Mouse (Mus musculus) heart, postnatal 25 days (tissue): ENCODE measurements around the gene Fzd7. TPM values are rescaled to one million over a fixed set of nuclear protein-coding genes. Genes with fewer than 3 reads are reported as not detected.
"Not testable (repeated sequence)": the region's sequence is repeated elsewhere in the genome, so short reads cannot be mapped to it uniquely, and the experiment has no call there.

ENCODE experiments used
- DNase-seq: peaks from one replicate; pipeline ENCODE4 v3.0.0; 2022; ENCODE audit warnings: low spot score
- intact Hi-C: fragments of 180-260 bp; cut with DNase I; formaldehyde crosslinking; loops from one replicate; pipeline ENCODE4 v1.15.1; 2025
- total RNA-seq, 2 experiments: library from RNA; stranded (reverse); gene quantifications; 2 replicates each; pipeline ENCODE4 v1.2.3; 2021

The Fzd7 gene
- total RNA-seq = 1 to 10 TPM; 5.6 to 6.9 TPM

GRCm38 (mm10) chr1:59482331-59482695 lies at the start of gene Fzd7:
Gene Fzd7 (plus strand): TSS chr1:59482424.
- intact Hi-C loops = loop anchor here (5.0 to 10.0 kb wide), 3 partner anchors 102 to 245 kb away; partner anchors contain the start of gene Als2
- DNase-seq = no peak

- intact Hi-C loops = no loop called here
- DNase-seq = no peak
Observed at GRCm38 (mm10) chr1:59433296-59433695, 48.9 kb upstream of the Fzd7 start.

- DNase-seq = peak; percentile 67
- intact Hi-C loops = no loop called here
Observed at GRCm38 (mm10) chr1:59434071-59434470, 48.2 kb upstream of the Fzd7 start.

GRCm38 (mm10) chr1:59435270-59435669 lies 47.0 kb upstream of the Fzd7 start:
- DNase-seq = no peak
- intact Hi-C loops = no loop called here

GRCm38 (mm10) chr1:59436321-59436720 lies 45.9 kb upstream of the Fzd7 start:
- DNase-seq = no peak
- intact Hi-C loops = no loop called here

- DNase-seq = no peak
- intact Hi-C loops = no loop called here
Observed at GRCm38 (mm10) chr1:59437927-59438326, 44.3 kb upstream of the Fzd7 start.

GRCm38 (mm10) chr1:59438330-59438729 lies 43.9 kb upstream of the Fzd7 start:
- intact Hi-C loops = no loop called here
- no peak for DNase-seq

- no peak for DNase-seq
- intact Hi-C loops = no loop called here
Observed at GRCm38 (mm10) chr1:59439252-59439651, 43.0 kb upstream of the Fzd7 start.

GRCm38 (mm10) chr1:59439941-59440340 lies 42.3 kb upstream of the Fzd7 start:
- no peak for DNase-seq
- intact Hi-C loops = no loop called here

GRCm38 (mm10) chr1:59442721-59443120 lies 39.5 kb upstream of the Fzd7 start:
- intact Hi-C loops, DNase-seq: not testable (repeated sequence)

- intact Hi-C loops = no loop called here
- DNase-seq = no peak
Observed at GRCm38 (mm10) chr1:59444127-59444660, 38.0 kb upstream of the Fzd7 start.

GRCm38 (mm10) chr1:59445242-59445641 lies 37.0 kb upstream of the Fzd7 start:
- DNase-seq = no peak

GRCm38 (mm10) chr1:59448497-59449270 lies 33.5 kb upstream of the Fzd7 start:
- no peak for DNase-seq
- intact Hi-C loops = no loop called here

More at GRCm38 (mm10) chr1:59445242-59445641, 37.0 kb upstream of the Fzd7 start:
- intact Hi-C loops = no loop called here

GRCm38 (mm10) chr1:59449423-59449822 lies 32.8 kb upstream of the Fzd7 start:
- DNase-seq = no peak
- intact Hi-C loops = no loop called here

GRCm38 (mm10) chr1:59450896-59451295 lies 31.3 kb upstream of the Fzd7 start:
- no peak for DNase-seq
- intact Hi-C loops = no loop called here

GRCm38 (mm10) chr1:59451584-59451983 lies 30.6 kb upstream of the Fzd7 start:
- intact Hi-C loops = no loop called here
- no peak for DNase-seq

GRCm38 (mm10) chr1:59456825-59457224 lies 25.4 kb upstream of the Fzd7 start:
- no peak for DNase-seq

GRCm38 (mm10) chr1:59457873-59458272 lies 24.4 kb upstream of the Fzd7 start:
- intact Hi-C loops = no loop called here
- DNase-seq = no peak

More at GRCm38 (mm10) chr1:59456825-59457224, 25.4 kb upstream of the Fzd7 start:
- intact Hi-C loops = no loop called here

GRCm38 (mm10) chr1:59458886-59459285 lies 23.3 kb upstream of the Fzd7 start:
- DNase-seq = peak; percentile 29
- intact Hi-C loops = no loop called here

GRCm38 (mm10) chr1:59464696-59465639 lies 17.3 kb upstream of the Fzd7 start:
- no peak for DNase-seq
- intact Hi-C loops = no loop called here

- intact Hi-C loops = no loop called here
- DNase-seq = no peak
Observed at GRCm38 (mm10) chr1:59465640-59466008, 16.6 kb upstream of the Fzd7 start.
